Mouse (Mus musculus) midbrain, postnatal 0 days (tissue): Measurements from ENCODE around the gene Notch1. TPM values are rescaled to one million over a fixed set of nuclear protein-coding genes. Genes with fewer than 3 reads are reported as not detected.

Experiments
- ATAC-seq: fragments of 200-750 bp; cut with Nextera tagmentation; 2 replicates; pipeline ENCODE4 v1.8.0; 2017; ENCODE audit warnings: moderate number of reproducible peaks, mild to moderate bottlenecking, moderate TSS enrichment, moderate library complexity; ENCODE audit not compliant: low FRiP score
- DNase-seq: peaks from one replicate; pipeline ENCODE4 v3.0.0-alpha.2; 2015; ENCODE audit warnings: low spot score
- H3K27ac ChIP-seq: fragments of 300-500 bp; sonication (generic); 2 replicates; pipeline ENCODE4 v1.5.1; 2014; ENCODE audit warnings: low read depth, mild to moderate bottlenecking, low read length, mixed read lengths
- H3K27me3 ChIP-seq: fragments of 300-500 bp; sonication (generic); 2 replicates; pipeline ENCODE4 v1.6.1; 2014; ENCODE audit warnings: low read length, control low read depth, mixed read lengths; ENCODE audit not compliant: insufficient read depth
- H3K36me3 ChIP-seq: fragments of 300-500 bp; sonication (generic); 2 replicates; pipeline ENCODE4 v1.6.1; 2014; ENCODE audit warnings: low read length, control low read depth, mixed read lengths; ENCODE audit not compliant: insufficient read depth
- H3K4me1 ChIP-seq: fragments of 300-500 bp; sonication (generic); 2 replicates; pipeline ENCODE4 v1.6.1; 2014; ENCODE audit warnings: mild to moderate bottlenecking, control low read depth, antibody characterized with exemption, low read length, mixed read lengths; ENCODE audit not compliant: insufficient read depth
- H3K4me2 ChIP-seq: fragments of 300-500 bp; sonication (generic); 2 replicates; pipeline ENCODE4 v1.6.1; 2014; ENCODE audit warnings: low read depth, mild to moderate bottlenecking, low read length, mixed read lengths; ENCODE audit not compliant: poor library complexity, severe bottlenecking
- H3K4me3 ChIP-seq: fragments of 300-500 bp; sonication (generic); 2 replicates; pipeline ENCODE4 v1.5.1; 2014; ENCODE audit warnings: low read depth, mild to moderate bottlenecking, low read length, moderate library complexity
- H3K9ac ChIP-seq: fragments of 300-500 bp; sonication (generic); replicated peaks from 2 replicates; pipeline ENCODE4 v1.6.1; 2014; ENCODE audit warnings: mild to moderate bottlenecking, low read length, moderate library complexity, mixed read lengths; ENCODE audit not compliant: poor library complexity, severe bottlenecking
- H3K9me3 ChIP-seq: fragments of 300-500 bp; sonication (generic); 2 replicates; pipeline ENCODE4 v1.6.1; 2016; ENCODE audit warnings: low read length, control low read depth
- CTCF ChIP-seq: IDR thresholded peaks from 2 replicates; pipeline ENCODE4 v1.5.1; 2016; ENCODE audit warnings: antibody characterized with exemption, mild to moderate bottlenecking
- WGBS: fragments of 180-500 bp; shearing (Covaris S2); extraction: QIAGEN DNeasy Blood & Tissue Kit; methylation state at CpG from one replicate; pipeline ENCODE4 v1.1.7; 2014; 5-methylcytosine and 5-hydroxymethylcytosine counted together
- polyA plus RNA-seq: library from polyadenylated mRNA; unstranded; fragments of >200 nt; fragmentation: Nextera tagmentation; extraction: Ambion mirVana; gene quantifications from 2 replicates; pipeline ENCODE4 v1.2.1, GENCODE M21; 2015
- total RNA-seq: library from RNA; depleted of rRNA; stranded (reverse); fragments of >200 nt; gene quantifications from 2 replicates; pipeline ENCODE4 v1.2.3, GENCODE M21; 2014

The Notch1 gene
- total and polyA plus RNA-seq, 2 experiments from 2014 or later: 7.6 to 65.8 TPM

GRCm38 (mm10) chr2:26460837-26461236 is 55.6 kb downstream of the Notch1 start:
- H3K4me1 ChIP-seq: no peaks in the 10 kb centered on the region
- no peak overlapping the region for H3K9ac ChIP-seq
- 90% methylated on average over 13 of the region's 13 CpGs for WGBS
- ATAC-seq (no peak), DNase-seq (no peak)
- H3K27me3 ChIP-seq: no peaks in the 10 kb centered on the region
- no peak overlapping the region for H3K4me3 ChIP-seq
- H3K27ac ChIP-seq: no peak overlapping the region
- H3K36me3 ChIP-seq: peaks cover 25% of the 10 kb centered on the region
- no peak overlapping the region for H3K4me2 ChIP-seq
- no peak for TF ChIP-seq CTCF
- no peaks in the 10 kb centered on the region for H3K9me3 ChIP-seq

GRCm38 (mm10) chr2:26460097-26460646 is 56.3 kb downstream of the Notch1 start:
- TF ChIP-seq CTCF: no peak
- Histone ChIP-seq H3K9ac (no peak overlapping the region), H3K36me3 (peaks cover 25% of the 10 kb centered on the region), H3K4me3 (no peak overlapping the region), H3K27me3 (no peaks in the 10 kb centered on the region), H3K27ac (no peak overlapping the region), H3K4me1 (no peaks in the 10 kb centered on the region), H3K9me3 (no peaks in the 10 kb centered on the region), H3K4me2 (no peak overlapping the region)
- ATAC-seq: peak; percentile 29; the same call in 1 of the 2 replicates
- no peak for DNase-seq
- WGBS: 86% methylated on average over 16 of the region's 16 CpGs

- Histone ChIP-seq H3K27me3 (no peaks in the 10 kb centered on the region), H3K36me3 (peaks cover 25% of the 10 kb centered on the region), H3K9ac (0 out of 2 replicates have a peak overlapping the region, but pooled peaks have one; percentile 13), H3K4me2 (no peak overlapping the region), H3K4me1 (no peaks in the 10 kb centered on the region), H3K27ac (no peak overlapping the region), H3K9me3 (no peaks in the 10 kb centered on the region), H3K4me3 (no peak overlapping the region)
- no peak for DNase-seq
- ATAC-seq: peak; percentile 25; the same call in 1 of the 2 replicates
- WGBS: 48% methylated on average over 6 of the region's 6 CpGs
- no peak for TF ChIP-seq CTCF
These were observed 57.0 kb downstream of the Notch1 start for GRCm38 (mm10) chr2:26459478-26459877.

- H3K4me2 ChIP-seq: no peak overlapping the region
- 44% methylated on average over 7 of the region's 7 CpGs for WGBS
- DNase-seq (no peak), ATAC-seq (no peak)
- H3K27me3 ChIP-seq: no peaks in the 10 kb centered on the region
- H3K4me3 ChIP-seq: no peak overlapping the region
- H3K4me1 ChIP-seq: no peaks in the 10 kb centered on the region
- H3K9ac ChIP-seq: no peak overlapping the region
- H3K36me3 ChIP-seq: peaks cover 23% of the 10 kb centered on the region
- H3K27ac ChIP-seq: no peak overlapping the region
- H3K9me3 ChIP-seq: no peaks in the 10 kb centered on the region
- no peak for TF ChIP-seq CTCF
These were observed 57.9 kb downstream of the Notch1 start for GRCm38 (mm10) chr2:26458402-26459124.

GRCm38 (mm10) chr2:26449121-26450060 is 67.1 kb downstream of the Notch1 start:
- H3K4me2 ChIP-seq: 0 out of 2 replicates have a peak overlapping the region, but pooled peaks have one; percentile 9
- H3K27me3 ChIP-seq: no peaks in the 10 kb centered on the region
- DNase-seq (peak; percentile 82), ATAC-seq (no peak)
- H3K9me3 ChIP-seq: no peaks in the 10 kb centered on the region
- no peak overlapping the region for H3K4me3 ChIP-seq
- no peaks in the 10 kb centered on the region for H3K36me3 ChIP-seq
- peaks cover 12% of the 10 kb centered on the region; the same call in 1 of the 2 replicates for H3K4me1 ChIP-seq
- TF ChIP-seq CTCF: peak; percentile 92
- no peak overlapping the region for H3K9ac ChIP-seq
- H3K27ac ChIP-seq: peak overlapping the region; percentile 26; the same call in 1 of the 2 replicates
- 20% methylated on average over 5 of the region's 5 CpGs for WGBS
